Mouse (Mus musculus) pancreas, adult 10 weeks (tissue): ENCODE results near the gene S1pr3. TPM values are rescaled to one million over a fixed set of nuclear protein-coding genes. Genes with fewer than 3 reads are reported as not detected.

ENCODE experiments used
- polyA plus RNA-seq: library from polyadenylated mRNA; stranded (reverse); fragments of 350-450 nt; fragmentation: Illumina TruSeq; extraction: RNeasy Lipid Tissue Mini Kit (QIAGEN cat#74804); gene quantifications from one replicate; pipeline ENCODE4 v1.2.3, GENCODE M21; 2015; ENCODE audit warnings: low read depth, low replicate concordance; ENCODE audit not compliant: insufficient read depth

Gene S1pr3
- 1.9 TPM for polyA plus RNA-seq

GRCm38 (mm10) chr13:51408519-51409001 lies at the start of gene S1pr3:
Gene S1pr3, plus strand, starts transcription at chr13:51408639.

Other genes with a start within 250 kb of the S1pr3 start
- gene Nxnl2, start 237.6 kb upstream of the S1pr3 start, polyA plus RNA-seq: 0.55 TPM
- gene Shc3, start 160.8 kb downstream of the S1pr3 start, polyA plus RNA-seq: not detected
- not detected for gene Cks2, start 236.6 kb downstream of the S1pr3 start, polyA plus RNA-seq
- 7.4 TPM for gene Secisbp2, start 243.1 kb downstream of the S1pr3 start, polyA plus RNA-seq